Mouse (Mus musculus): ENCODE measurements around the gene Fam53b. TPM values are rescaled to one million over a fixed set of nuclear protein-coding genes. Genes with fewer than 3 reads are reported as not detected.

Fam53b gene
- polyA plus RNA-seq, 1 experiment = 21.9 TPM

GRCm38 (mm10) chr7:132688721-132689120 lies 125.0 kb downstream of the Fam53b start:
- TF ChIP-seq POLR2A (IDR thresholded peaks at IDR 0.05; ENCODE audit: extremely low read depth, insufficient read depth, low read length) = no peak
- TF ChIP-seq CTCF (IDR thresholded peaks at IDR 0.05; ENCODE audit: extremely low read depth, insufficient read depth, low read length) = no peak
- no peak overlapping the region for H3K27ac ChIP-seq (ENCODE audit: insufficient read depth, low read length)

DNA sequence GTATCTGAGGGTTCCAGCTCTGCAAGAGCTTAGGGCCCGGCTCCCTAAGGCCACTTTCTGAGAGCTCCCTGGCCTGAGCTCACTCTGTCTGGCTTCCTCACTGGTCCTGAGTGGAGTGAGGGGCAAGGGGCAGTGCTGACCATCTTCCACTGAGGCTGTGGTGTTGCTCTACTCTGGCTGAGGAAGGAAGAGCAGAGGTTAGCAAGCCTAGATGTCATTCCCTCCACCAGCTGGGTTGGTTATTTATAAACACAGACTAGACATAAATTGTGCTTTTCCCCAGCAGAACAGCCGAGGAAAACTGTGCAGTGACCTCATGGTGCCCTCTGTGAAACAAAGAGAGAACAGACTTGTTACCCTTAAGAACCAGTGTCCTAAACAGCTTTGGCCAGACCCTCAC lies 125.8 kb downstream of the Fam53b start:
- no peak for TF ChIP-seq CTCF (IDR thresholded peaks at IDR 0.05; ENCODE audit: extremely low read depth, insufficient read depth, low read length)
- TF ChIP-seq POLR2A (IDR thresholded peaks at IDR 0.05; ENCODE audit: extremely low read depth, insufficient read depth, low read length) = no peak
- H3K27ac ChIP-seq (ENCODE audit: insufficient read depth, low read length) = no peak overlapping the region
- H3K4me3 ChIP-seq (ENCODE audit: insufficient read depth, low read length) = no peak overlapping the region
- no peaks in the 10 kb centered on the region for H3K4me1 ChIP-seq (ENCODE audit: control insufficient read depth, insufficient read depth, low read length)

More at GRCm38 (mm10) chr7:132688721-132689120, 125.0 kb downstream of the Fam53b start:
- Histone ChIP-seq H3K4me1 (ENCODE audit: control insufficient read depth, insufficient read depth, low read length) (no peaks in the 10 kb centered on the region), H3K4me3 (ENCODE audit: insufficient read depth, low read length) (no peak overlapping the region)

DNA sequence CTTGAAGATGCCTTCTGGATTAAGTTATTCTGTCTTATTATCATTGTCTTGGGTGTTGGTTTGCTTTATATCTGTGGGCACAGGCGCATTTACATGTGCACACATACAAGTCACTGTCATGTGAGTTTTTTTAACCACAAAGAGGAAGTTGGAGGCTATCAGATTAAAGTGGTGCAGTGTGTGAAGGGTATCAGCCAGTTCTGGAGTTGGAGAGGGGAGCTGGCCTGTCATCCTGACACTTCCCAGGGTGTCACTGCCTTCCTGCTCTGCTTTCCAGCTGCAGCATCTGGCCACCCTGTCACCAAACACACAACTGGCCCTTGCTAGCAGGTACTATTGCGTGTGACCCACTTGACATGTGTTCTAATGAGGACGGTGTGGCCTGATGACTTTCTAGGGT lies 127.2 kb downstream of the Fam53b start:
- Histone ChIP-seq H3K4me3 (ENCODE audit: insufficient read depth, low read length) (no peak overlapping the region), H3K4me1 (ENCODE audit: control insufficient read depth, insufficient read depth, low read length) (no peaks in the 10 kb centered on the region), H3K27ac (ENCODE audit: insufficient read depth, low read length) (no peak overlapping the region)
- TF ChIP-seq POLR2A (IDR thresholded peaks at IDR 0.05; ENCODE audit: extremely low read depth, insufficient read depth, low read length) (no peak), CTCF (IDR thresholded peaks at IDR 0.05; ENCODE audit: extremely low read depth, insufficient read depth, low read length) (no peak)

DNA sequence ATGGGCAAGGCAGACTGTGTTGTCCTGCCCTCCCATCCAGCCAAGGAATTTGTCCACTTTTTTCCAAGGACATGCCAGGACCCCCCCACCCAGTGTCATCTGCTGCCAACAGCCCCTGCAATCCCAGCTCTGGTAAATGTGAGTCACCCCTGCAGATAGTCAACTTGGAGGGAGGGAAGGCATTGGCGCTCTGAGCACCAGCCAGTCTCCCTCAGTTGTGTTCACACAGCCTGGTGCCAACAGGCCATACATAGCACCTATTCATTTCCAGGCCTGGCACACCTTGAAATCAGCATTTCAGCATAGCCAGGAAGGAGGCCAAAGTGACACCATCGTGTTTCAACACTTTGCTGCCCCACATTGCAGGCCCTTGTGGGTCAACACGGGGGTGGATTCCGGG lies 129.8 kb downstream of the Fam53b start:
- no peak for TF ChIP-seq CTCF (IDR thresholded peaks at IDR 0.05; ENCODE audit: extremely low read depth, insufficient read depth, low read length)
- TF ChIP-seq POLR2A (IDR thresholded peaks at IDR 0.05; ENCODE audit: extremely low read depth, insufficient read depth, low read length) = no peak
- no peak overlapping the region for H3K27ac ChIP-seq (ENCODE audit: insufficient read depth, low read length)
- H3K4me3 ChIP-seq (ENCODE audit: insufficient read depth, low read length) = no peak overlapping the region
- peaks cover 1% of the 10 kb centered on the region; the same call in 1 of the 2 replicates for H3K4me1 ChIP-seq (ENCODE audit: control insufficient read depth, insufficient read depth, low read length)

DNA sequence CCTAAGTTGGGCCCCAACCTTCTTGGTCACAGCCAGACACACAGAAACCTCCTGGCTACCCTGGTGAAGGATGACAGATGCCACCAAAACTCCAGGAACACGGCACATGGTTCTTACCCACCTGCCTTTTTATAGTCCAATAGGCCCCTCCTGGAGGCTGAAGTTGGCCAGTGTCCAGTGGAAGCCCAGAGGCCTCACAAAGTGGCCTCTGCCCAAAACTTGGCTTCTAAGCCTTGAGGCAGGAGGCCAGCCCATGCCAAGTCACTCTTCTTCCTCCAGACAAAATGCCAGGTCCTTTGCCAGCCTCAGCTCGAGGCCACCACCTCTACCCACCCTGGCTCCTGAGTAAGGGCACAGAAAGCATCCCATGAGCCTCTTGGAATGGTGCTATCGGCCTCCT lies 130.8 kb downstream of the Fam53b start:
- TF ChIP-seq CTCF (IDR thresholded peaks at IDR 0.05; ENCODE audit: extremely low read depth, insufficient read depth, low read length) = no peak
- TF ChIP-seq POLR2A (IDR thresholded peaks at IDR 0.05; ENCODE audit: extremely low read depth, insufficient read depth, low read length) = no peak
- Histone ChIP-seq H3K4me1 (ENCODE audit: control insufficient read depth, insufficient read depth, low read length) (peaks cover 2% of the 10 kb centered on the region; the same call in 1 of the 2 replicates), H3K4me3 (ENCODE audit: insufficient read depth, low read length) (no peak overlapping the region), H3K27ac (ENCODE audit: insufficient read depth, low read length) (no peak overlapping the region)

GRCm38 (mm10) chr7:132682336-132682735 lies 131.3 kb downstream of the Fam53b start:
- Histone ChIP-seq H3K27ac (ENCODE audit: insufficient read depth, low read length) (no peak overlapping the region), H3K4me1 (ENCODE audit: control insufficient read depth, insufficient read depth, low read length) (peaks cover 2% of the 10 kb centered on the region; the same call in 1 of the 2 replicates), H3K4me3 (ENCODE audit: insufficient read depth, low read length) (no peak overlapping the region)
- no peak for TF ChIP-seq POLR2A (IDR thresholded peaks at IDR 0.05; ENCODE audit: extremely low read depth, insufficient read depth, low read length)
- TF ChIP-seq CTCF (IDR thresholded peaks at IDR 0.05; ENCODE audit: extremely low read depth, insufficient read depth, low read length) = no peak

- no peak overlapping the region for H3K4me3 ChIP-seq (ENCODE audit: insufficient read depth, low read length)
- no peak for TF ChIP-seq CTCF (IDR thresholded peaks at IDR 0.05; ENCODE audit: extremely low read depth, insufficient read depth, low read length)
- TF ChIP-seq POLR2A (IDR thresholded peaks at IDR 0.05; ENCODE audit: extremely low read depth, insufficient read depth, low read length) = no peak
- peaks cover 2% of the 10 kb centered on the region; the same call in 1 of the 2 replicates for H3K4me1 ChIP-seq (ENCODE audit: control insufficient read depth, insufficient read depth, low read length)
- no peak overlapping the region for H3K27ac ChIP-seq (ENCODE audit: insufficient read depth, low read length)
These were observed 131.9 kb downstream of the Fam53b start for GRCm38 (mm10) chr7:132681831-132682230.

- peaks cover 2% of the 10 kb centered on the region; the same call in 1 of the 2 replicates for H3K4me1 ChIP-seq (ENCODE audit: control insufficient read depth, insufficient read depth, low read length)
- TF ChIP-seq CTCF (IDR thresholded peaks at IDR 0.05; ENCODE audit: extremely low read depth, insufficient read depth, low read length) (no peak), POLR2A (IDR thresholded peaks at IDR 0.05; ENCODE audit: extremely low read depth, insufficient read depth, low read length) (no peak)
- no peak overlapping the region for H3K27ac ChIP-seq (ENCODE audit: insufficient read depth, low read length)
- H3K4me3 ChIP-seq (ENCODE audit: insufficient read depth, low read length) = no peak overlapping the region
These were observed 132.4 kb downstream of the Fam53b start for GRCm38 (mm10) chr7:132681296-132681695.

DNA sequence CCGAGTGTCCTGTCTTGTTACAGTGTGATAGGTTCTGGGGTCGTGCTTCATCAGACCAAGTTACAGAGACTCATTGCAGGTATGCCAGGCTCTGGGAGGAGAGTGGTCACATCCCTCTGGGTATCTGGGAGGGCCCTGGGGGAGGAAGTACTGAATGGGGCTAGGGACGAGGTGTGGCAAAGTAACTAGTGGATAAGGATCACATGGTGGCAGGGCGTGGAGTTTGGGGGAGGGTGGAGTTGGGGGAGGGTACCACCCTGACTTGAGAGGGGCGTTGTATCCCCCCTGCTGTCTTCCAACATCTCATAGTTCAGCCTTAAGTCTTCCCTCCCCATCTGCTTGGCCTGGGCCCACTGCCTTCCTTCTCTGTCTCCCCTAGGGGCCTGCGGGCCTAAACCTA lies 134.1 kb downstream of the Fam53b start:
- H3K4me3 ChIP-seq (ENCODE audit: insufficient read depth, low read length) = no peak overlapping the region
- H3K4me1 ChIP-seq (ENCODE audit: control insufficient read depth, insufficient read depth, low read length) = peaks cover 2% of the 10 kb centered on the region; the same call in 1 of the 2 replicates
- no peak overlapping the region for H3K27ac ChIP-seq (ENCODE audit: insufficient read depth, low read length)
- TF ChIP-seq POLR2A (IDR thresholded peaks at IDR 0.05; ENCODE audit: extremely low read depth, insufficient read depth, low read length) (no peak), CTCF (IDR thresholded peaks at IDR 0.05; ENCODE audit: extremely low read depth, insufficient read depth, low read length) (no peak)

- H3K4me1 ChIP-seq (ENCODE audit: control insufficient read depth, insufficient read depth, low read length) = peaks cover 2% of the 10 kb centered on the region; the same call in 1 of the 2 replicates
- no peak overlapping the region for H3K4me3 ChIP-seq (ENCODE audit: insufficient read depth, low read length)
- TF ChIP-seq POLR2A (IDR thresholded peaks at IDR 0.05; ENCODE audit: extremely low read depth, insufficient read depth, low read length) = no peak
- TF ChIP-seq CTCF (IDR thresholded peaks at IDR 0.05; ENCODE audit: extremely low read depth, insufficient read depth, low read length) = no peak
- H3K27ac ChIP-seq (ENCODE audit: insufficient read depth, low read length) = no peak overlapping the region
These were observed 134.6 kb downstream of the Fam53b start for GRCm38 (mm10) chr7:132679117-132679516.
